Mouse (Mus musculus) megakaryocyte, adult 5-6 weeks (primary cell): ENCODE measurements around the gene Acot1. TPM values are rescaled to one million over a fixed set of nuclear protein-coding genes. Genes with fewer than 3 reads are reported as not detected.

Experiments
- ATAC-seq: 2 replicates; pipeline ENCODE4 v1.8.0; 2016; ENCODE audit warnings: mild to moderate bottlenecking, inconsistent platforms; ENCODE audit not compliant: poor library complexity, severe bottlenecking
- total RNA-seq, 2 experiments: library from RNA; stranded (forward) in 1 of 2; stranded (reverse) in 1 of 2; fragments of 153-499, 151-499 nt in 1 of 2; fragments of 221-1000, 200-1000 nt in 1 of 2; gene quantifications; 2 replicates each; pipeline versions ENCODE4 v1.2.3 to v1.2.4; 2015 to 2017

The Acot1 gene
- total RNA-seq, 2 experiments from 2014 or later, result 6.0 to 11.8 TPM

GRCm38 (mm10) chr12:84060946-84061345 lies 51.7 kb downstream of the Acot1 start:
- peak; percentile 51; the same call in 1 of the 2 replicates for ATAC-seq

GRCm38 (mm10) chr12:84062336-84062735 lies 53.0 kb downstream of the Acot1 start:
- ATAC-seq, result no peak

- no peak for ATAC-seq
Measured at GRCm38 (mm10) chr12:84063228-84063627, 53.9 kb downstream of the Acot1 start.

- no peak for ATAC-seq
Measured at GRCm38 (mm10) chr12:84063833-84064232, 54.5 kb downstream of the Acot1 start.

- no peak for ATAC-seq
Measured at GRCm38 (mm10) chr12:84064621-84065020, 55.3 kb downstream of the Acot1 start.

- ATAC-seq, result no peak
Measured at GRCm38 (mm10) chr12:84067752-84068151, 58.5 kb downstream of the Acot1 start.

Other genes with a start within 250 kb of the Acot1 start
- not detected in 2 replicates for gene Papln, start 245.9 kb upstream of the Acot1 start, total RNA-seq (2015)
- not detected in 2 replicates for gene Papln, start 245.9 kb upstream of the Acot1 start, total RNA-seq (2017)
- 28.4 and 35.7 TPM in 2 replicates for gene Numb, start 87.6 kb upstream of the Acot1 start, total RNA-seq (2015)
- 34.4 and 36.0 TPM in 2 replicates for gene Numb, start 87.6 kb upstream of the Acot1 start, total RNA-seq (2017)
- gene Riox1, start 58.9 kb upstream of the Acot1 start, total RNA-seq (2015), result 10.1 and 11.2 TPM in 2 replicates
- 10.1 and 13.4 TPM in 2 replicates for gene Riox1, start 58.9 kb upstream of the Acot1 start, total RNA-seq (2017)
- not detected in 2 replicates for gene Heatr4, start 24.6 kb upstream of the Acot1 start, total RNA-seq (2015)
- not detected in 2 replicates for gene Heatr4, start 24.6 kb upstream of the Acot1 start, total RNA-seq (2017)
- 4.2 and 8.0 TPM in 2 replicates for gene Acot2, start 21.6 kb upstream of the Acot1 start, total RNA-seq (2015)
- gene Acot2, start 21.6 kb upstream of the Acot1 start, total RNA-seq (2017), result 1.4 and 5.4 TPM in 2 replicates
- gene Acot4, start 28.9 kb downstream of the Acot1 start, total RNA-seq (2015), result 0.02 TPM in 1 of 2 replicates, not detected in the other
- not detected in 2 replicates for gene Acot4, start 28.9 kb downstream of the Acot1 start, total RNA-seq (2017)
- gene Gm49366, start 29.4 kb downstream of the Acot1 start, total RNA-seq (2015), result not detected in 2 replicates
- gene Gm49366, start 29.4 kb downstream of the Acot1 start, total RNA-seq (2017), result not detected in 2 replicates
- gene Acot3, start 42.7 kb downstream of the Acot1 start, total RNA-seq (2015), result not detected in 2 replicates
- gene Acot3, start 42.7 kb downstream of the Acot1 start, total RNA-seq (2017), result not detected in 2 replicates
- gene Acot5, start 59.8 kb downstream of the Acot1 start, total RNA-seq (2015), result not detected in 2 replicates
- not detected in 2 replicates for gene Acot5, start 59.8 kb downstream of the Acot1 start, total RNA-seq (2017)
- gene Acot6, start 91.2 kb downstream of the Acot1 start, total RNA-seq (2015), result 0.27 and 0.67 TPM in 2 replicates
- 0.22 TPM in 1 of 2 replicates, not detected in the other for gene Acot6, start 91.2 kb downstream of the Acot1 start, total RNA-seq (2017)
- 0.33 and 0.62 TPM in 2 replicates for gene Dnal1, start 104.9 kb downstream of the Acot1 start, total RNA-seq (2015)
- not detected in 2 replicates for gene Dnal1, start 104.9 kb downstream of the Acot1 start, total RNA-seq (2017)
- 0.32 and 0.65 TPM in 2 replicates for gene Pnma1, start 139.0 kb downstream of the Acot1 start, total RNA-seq (2015)
- gene Pnma1, start 139.0 kb downstream of the Acot1 start, total RNA-seq (2017), result 0.16 and 0.73 TPM in 2 replicates
- 24.6 and 27.0 TPM in 2 replicates for gene Elmsan1, start 209.4 kb downstream of the Acot1 start, total RNA-seq (2015)
- 17.0 and 25.0 TPM in 2 replicates for gene Elmsan1, start 209.4 kb downstream of the Acot1 start, total RNA-seq (2017)